Mouse (Mus musculus) testis, adult 2 months (tissue): ENCODE results near the gene Lzts2. TPM values are rescaled to one million over a fixed set of nuclear protein-coding genes. Genes with fewer than 3 reads are reported as not detected.
A peak's percentile ranks its signal among the peaks of the same experiment; 100 is the strongest.
"Not testable (repeated sequence)": the region's sequence is repeated elsewhere in the genome, so short reads cannot be mapped to it uniquely, and the experiment has no call there.

Experiments used
- H3K27ac ChIP-seq: fragments of 200-500 bp; 2 replicates; pipeline ENCODE4 v1.5.1; 2012; ENCODE audit warnings: low read depth, low read length; ENCODE audit not compliant: control insufficient read depth, insufficient read depth
- H3K27me3 ChIP-seq: fragments of 200-500 bp; 2 replicates; pipeline ENCODE4 v1.6.1; 2012; ENCODE audit warnings: mild to moderate bottlenecking, low read length, moderate library complexity; ENCODE audit not compliant: control insufficient read depth, insufficient read depth
- H3K36me3 ChIP-seq: fragments of 200-500 bp; 2 replicates; pipeline ENCODE4 v1.6.1; 2012; ENCODE audit warnings: mild to moderate bottlenecking, low read length; ENCODE audit not compliant: control insufficient read depth, insufficient read depth
- H3K4me1 ChIP-seq: fragments of 200-500 bp; 2 replicates; pipeline ENCODE4 v1.6.1; 2012; ENCODE audit warnings: low read length; ENCODE audit not compliant: control insufficient read depth, insufficient read depth
- H3K4me3 ChIP-seq: fragments of 200-500 bp; 2 replicates; pipeline ENCODE4 v1.5.1; 2012; ENCODE audit warnings: low read depth, mild to moderate bottlenecking, low read length, moderate library complexity, mixed read lengths; ENCODE audit not compliant: control insufficient read depth
- CTCF ChIP-seq: fragments of 200-500 bp; IDR thresholded peaks from 2 replicates; pipeline ENCODE4 v1.5.1; 2012; ENCODE audit warnings: low read depth, mild to moderate bottlenecking, inconsistent platforms, low read length, moderate library complexity; ENCODE audit not compliant: control insufficient read depth, insufficient read depth, insufficient replicate concordance
- POLR2A ChIP-seq: fragments of 200-500 bp; IDR thresholded peaks from 2 replicates; pipeline ENCODE4 v1.6.1; 2012; ENCODE audit warnings: low read depth, mild to moderate bottlenecking, inconsistent platforms, low read length, moderate library complexity; ENCODE audit not compliant: control insufficient read depth
- polyA plus RNA-seq: library from polyadenylated mRNA; depleted of rRNA; stranded (reverse); fragments of >200 nt; gene quantifications from 2 replicates; pipeline ENCODE4 v1.2.3, GENCODE M21; 2012

The Lzts2 gene
- polyA plus RNA-seq, 1 experiment: 36.2 TPM

DNA sequence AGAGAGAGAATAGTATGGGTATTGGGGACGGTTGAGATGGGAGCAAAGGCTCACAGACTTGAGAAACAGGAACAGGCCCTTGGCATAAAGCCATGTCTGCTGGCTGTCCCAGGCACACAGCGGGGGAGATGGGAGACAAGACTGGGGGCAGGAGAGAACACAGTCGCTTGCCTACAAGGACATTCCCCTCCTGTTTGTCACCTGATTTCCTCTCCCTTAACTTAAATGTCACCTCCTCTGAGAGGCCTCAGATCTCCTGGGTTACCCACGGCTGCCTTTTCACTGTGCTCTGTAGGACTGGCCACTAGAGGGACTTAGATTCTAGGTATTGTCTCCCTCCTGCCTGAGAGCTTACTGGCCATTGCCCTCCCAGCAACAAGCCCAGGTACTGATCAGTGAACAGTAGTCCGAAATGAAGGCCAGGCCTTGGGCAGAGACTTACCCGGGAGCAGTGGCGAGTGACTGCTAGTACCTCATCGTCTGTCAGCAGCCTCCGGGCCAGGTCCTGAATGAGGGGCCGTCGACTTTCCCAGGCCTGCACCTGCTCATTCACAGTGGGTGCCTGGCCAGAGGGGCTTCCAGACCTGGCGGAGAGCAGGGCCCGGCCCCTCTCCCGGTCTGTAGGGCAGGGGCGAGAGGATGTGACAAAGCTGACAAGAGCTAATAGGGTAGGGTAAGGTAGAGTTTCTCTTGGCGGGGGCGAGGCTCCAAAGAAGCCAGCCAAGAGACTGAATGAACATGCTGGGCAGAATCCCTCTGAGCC, 18.5 kb downstream of the Lzts2 start:
- TF ChIP-seq CTCF: peak; percentile 29; the same call in 1 of the 2 replicates
- no peak for TF ChIP-seq POLR2A
- Histone ChIP-seq H3K27me3 (no peaks in the 10 kb centered on the region), H3K4me1 (peaks cover 12% of the 10 kb centered on the region), H3K27ac (no peak overlapping the region), H3K36me3 (no peaks in the 10 kb centered on the region), H3K4me3 (no peak overlapping the region)

DNA sequence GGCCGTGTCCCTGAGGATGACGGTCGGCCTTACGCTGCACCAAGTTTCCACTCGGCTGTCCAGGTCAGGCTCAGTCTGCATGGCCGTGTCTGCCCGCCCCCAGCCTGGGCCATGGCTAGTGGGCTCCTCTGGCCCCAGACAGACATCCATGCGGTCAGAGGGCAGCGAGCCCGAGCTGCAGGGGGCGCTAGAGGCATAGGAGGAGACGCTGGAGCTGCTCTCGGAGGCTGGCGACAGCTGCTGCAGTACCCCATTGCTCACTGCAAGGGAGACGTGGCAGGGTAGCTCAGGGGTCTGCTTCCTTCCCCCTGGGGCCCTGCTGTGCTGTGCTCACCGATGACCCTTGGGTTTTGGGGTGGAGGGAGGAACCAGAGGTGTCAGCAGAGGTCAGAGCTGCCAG, 22.7 kb downstream of the Lzts2 start:
- H3K27me3 ChIP-seq: no peaks in the 10 kb centered on the region
- no peak overlapping the region for H3K4me3 ChIP-seq
- H3K27ac ChIP-seq: no peak overlapping the region

DNA sequence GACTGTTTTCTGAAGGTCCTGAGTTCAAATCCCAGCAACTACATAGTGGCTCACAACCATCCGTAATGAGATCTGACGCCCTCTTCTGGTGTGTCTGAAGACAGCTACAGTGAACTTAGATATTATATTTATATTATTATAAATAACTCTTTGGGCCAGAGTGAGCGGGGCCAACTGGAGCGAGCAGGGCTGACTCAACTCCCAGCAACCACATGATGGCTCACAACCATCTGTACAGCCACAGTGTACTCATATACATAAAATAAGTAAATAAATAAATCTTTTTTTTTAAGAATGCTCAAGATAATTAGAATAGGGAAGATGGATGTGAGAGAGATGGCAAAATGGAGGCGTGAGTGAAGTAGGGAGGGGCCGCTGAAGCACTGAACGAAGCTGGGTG, 24.0 kb downstream of the Lzts2 start:
- not testable (repeated sequence) for H3K4me1 ChIP-seq, H3K27ac ChIP-seq, H3K27me3 ChIP-seq, H3K36me3 ChIP-seq, H3K4me3 ChIP-seq

More for the DNA sequence above, 22.7 kb downstream of the Lzts2 start:
- peaks cover 7% of the 10 kb centered on the region; the same call in 1 of the 2 replicates for H3K4me1 ChIP-seq
- H3K36me3 ChIP-seq: no peaks in the 10 kb centered on the region
- TF ChIP-seq POLR2A (no peak), CTCF (peak; percentile 56; the same call in 1 of the 2 replicates)

DNA sequence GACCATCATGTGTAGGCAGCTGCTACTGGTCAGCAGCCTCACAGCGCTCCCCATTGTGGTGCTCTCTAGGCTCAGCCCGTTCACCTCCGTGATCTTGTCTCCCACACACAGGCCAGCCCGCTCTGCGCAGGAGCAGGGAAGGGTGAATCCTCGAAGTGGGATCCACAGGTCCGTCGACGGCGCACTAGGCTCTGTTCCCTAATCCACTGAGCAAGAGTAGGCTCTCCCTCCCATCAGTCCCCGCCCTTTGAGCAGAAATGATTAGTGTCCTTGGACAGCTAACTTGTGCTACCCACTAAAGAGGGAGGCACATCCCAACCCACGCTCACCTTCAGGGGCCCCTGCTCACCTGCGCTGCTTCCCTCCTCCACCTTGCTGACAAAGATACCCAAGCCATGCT, 26.0 kb downstream of the Lzts2 start:
- H3K27ac ChIP-seq: no peak overlapping the region
- no peak overlapping the region for H3K4me3 ChIP-seq
- H3K36me3 ChIP-seq: no peaks in the 10 kb centered on the region

DNA sequence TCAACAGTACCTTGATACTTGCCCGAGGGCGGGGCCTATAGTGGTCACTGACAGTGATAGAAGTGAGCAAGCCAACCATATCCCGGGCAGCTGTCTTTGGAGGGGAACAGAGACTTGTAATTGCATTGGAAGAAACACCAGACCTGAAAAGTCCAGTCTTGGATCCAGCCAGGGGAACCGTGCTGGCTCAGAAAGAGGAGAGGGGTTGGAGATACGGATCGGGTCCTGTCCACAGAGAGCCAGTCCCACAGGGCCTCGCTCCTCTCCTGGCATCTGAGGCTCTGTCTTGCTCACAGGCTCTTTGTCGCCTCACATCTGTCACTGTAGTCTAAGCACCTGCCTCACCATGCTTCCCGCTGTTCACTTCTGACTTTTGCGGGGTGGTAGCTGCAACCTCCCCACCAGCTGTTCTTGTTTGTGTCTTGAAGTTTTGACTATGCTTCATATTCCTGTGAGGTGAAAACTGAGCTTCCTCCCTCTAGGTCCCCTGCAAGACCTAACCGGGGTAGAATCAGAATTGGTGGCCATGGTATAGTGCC, 30.2 kb downstream of the Lzts2 start:
- no peaks in the 10 kb centered on the region for H3K27me3 ChIP-seq
- no peaks in the 10 kb centered on the region for H3K36me3 ChIP-seq
- H3K27ac ChIP-seq: no peak overlapping the region
- H3K4me3 ChIP-seq: no peak overlapping the region
- TF ChIP-seq CTCF: no peak
- TF ChIP-seq POLR2A: no peak
- H3K4me1 ChIP-seq: peaks cover 32% of the 10 kb centered on the region

More for the DNA sequence above, 26.0 kb downstream of the Lzts2 start:
- no peaks in the 10 kb centered on the region for H3K27me3 ChIP-seq
- peaks cover 7% of the 10 kb centered on the region; the same call in 1 of the 2 replicates for H3K4me1 ChIP-seq
- no peak for TF ChIP-seq CTCF
- TF ChIP-seq POLR2A: no peak

DNA sequence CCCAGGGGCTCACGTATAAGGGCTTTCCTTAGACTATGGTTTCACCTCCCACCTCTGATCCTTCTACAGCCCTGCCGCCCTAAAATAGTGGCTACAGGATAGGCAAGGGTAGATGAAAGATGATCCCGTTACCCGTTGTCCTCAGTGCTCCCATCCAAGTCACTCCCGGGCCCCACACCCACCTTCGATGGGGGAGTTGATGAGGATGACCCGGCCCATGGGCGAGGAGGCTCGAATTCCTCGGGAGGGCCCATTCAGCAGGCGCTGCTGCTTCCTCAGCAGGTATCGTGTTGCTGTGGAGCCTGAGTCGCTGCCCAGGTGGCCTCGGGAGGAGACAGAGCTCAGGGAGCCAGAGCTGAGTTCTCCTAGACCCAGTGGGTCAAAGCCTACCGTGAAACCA, 31.0 kb downstream of the Lzts2 start:
- TF ChIP-seq CTCF (no peak), POLR2A (no peak)
- Histone ChIP-seq H3K27ac (no peak overlapping the region), H3K27me3 (no peaks in the 10 kb centered on the region), H3K4me1 (peaks cover 27% of the 10 kb centered on the region), H3K36me3 (no peaks in the 10 kb centered on the region), H3K4me3 (no peak overlapping the region)

DNA sequence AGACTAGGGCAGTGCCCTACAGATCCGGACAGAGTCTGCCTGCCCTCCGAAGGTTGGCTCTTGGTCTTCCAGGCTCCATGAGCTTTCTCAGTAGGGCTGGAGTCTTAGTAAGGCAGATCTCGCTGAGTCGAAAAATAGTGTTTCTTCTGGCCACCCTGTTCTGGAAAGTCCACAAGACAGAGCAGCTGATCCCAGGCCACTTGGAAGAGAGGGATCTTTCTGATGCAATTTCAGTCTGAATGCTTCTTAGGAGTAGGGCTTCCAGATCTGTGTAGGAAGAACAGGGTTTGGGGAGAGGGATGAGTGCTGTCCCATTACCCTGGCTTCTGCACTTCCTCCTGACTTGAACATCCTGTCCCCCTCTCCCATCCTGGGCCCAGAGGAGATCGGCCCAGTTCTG, 31.4 kb downstream of the Lzts2 start, which contains the start of gene Pdzd7:
Gene Pdzd7 (minus strand): TSS at position 67 of the 400 bp plus-strand sequence.
- H3K4me3 ChIP-seq: peak within 1 kb of the TSS; percentile 79
- no peak for TF ChIP-seq POLR2A
- no peak for TF ChIP-seq CTCF
- H3K36me3 ChIP-seq: no peaks in the 10 kb centered on the region

More for the DNA sequence above, 31.4 kb downstream of the Lzts2 start, which contains the start of gene Pdzd7:
- Histone ChIP-seq H3K4me1 (peaks cover 24% of the 10 kb centered on the region), H3K27me3 (no peaks in the 10 kb centered on the region), H3K27ac (no peak within 1 kb of the TSS)
